Mouse (Mus musculus): ENCODE measurements around the gene Sap30bp. TPM values are rescaled to one million over a fixed set of nuclear protein-coding genes. Genes with fewer than 3 reads are reported as not detected.

Sap30bp gene
- total RNA-seq (2023; ENCODE audit: inconsistent age): 40.8 to 57.3 TPM (median 51.2 TPM) in 4 replicates

GRCm38 (mm10) chr11:115933108-115933746 is at the start of gene Sap30bp, which contains the start of gene Recql5:
TSS of gene Sap30bp (plus strand) at chr11:115933282.
TSS of gene Recql5 (minus strand) at chr11:115933477.

DNA sequence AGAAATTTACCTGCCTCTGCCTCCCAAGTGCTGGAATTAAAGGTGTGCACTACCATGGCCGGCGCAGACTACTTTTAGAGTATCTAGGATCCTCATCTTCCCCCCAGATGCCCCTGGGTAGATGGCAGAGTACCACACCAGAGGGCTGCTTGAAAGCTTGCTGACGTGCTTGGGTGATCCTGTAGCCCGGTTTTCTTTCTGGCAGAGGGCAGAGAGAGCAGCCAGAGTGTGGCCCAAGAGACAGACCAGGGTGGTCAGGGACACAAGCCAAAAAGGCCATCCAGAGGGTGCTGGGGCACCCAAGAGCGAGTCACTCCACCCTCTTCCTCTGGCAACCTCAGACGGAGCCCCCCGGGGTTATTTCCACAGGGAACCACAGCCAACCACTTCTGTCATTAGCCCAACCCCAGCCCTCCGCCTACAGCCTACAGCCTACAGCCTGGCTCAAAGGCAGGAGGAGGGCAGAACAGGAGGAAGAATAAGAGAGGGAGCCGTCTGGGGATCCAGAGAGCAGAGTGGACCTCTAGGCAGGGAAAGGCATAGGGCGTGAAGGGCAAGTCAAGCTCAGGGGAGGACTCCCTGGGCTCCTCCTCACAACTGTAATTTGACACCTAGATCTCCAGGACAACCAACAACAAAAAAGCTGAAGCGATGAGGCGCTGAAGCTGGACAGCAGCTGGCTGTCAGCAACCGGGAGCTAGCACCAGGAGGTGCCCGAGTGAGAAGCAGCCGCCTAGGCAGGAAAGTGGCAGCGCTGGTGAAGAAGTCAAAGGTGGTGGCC is 33.4 kb upstream of the Sap30bp start, which contains the start of gene Smim5:
TSS of gene Smim5 (plus strand) at position 481 of the 781 bp plus-strand sequence.

GRCm38 (mm10) chr11:115911632-115912376 is 21.3 kb upstream of the Sap30bp start, which contains the start of gene Smim6:
TSS of gene Smim6 (plus strand) at chr11:115912017.

DNA sequence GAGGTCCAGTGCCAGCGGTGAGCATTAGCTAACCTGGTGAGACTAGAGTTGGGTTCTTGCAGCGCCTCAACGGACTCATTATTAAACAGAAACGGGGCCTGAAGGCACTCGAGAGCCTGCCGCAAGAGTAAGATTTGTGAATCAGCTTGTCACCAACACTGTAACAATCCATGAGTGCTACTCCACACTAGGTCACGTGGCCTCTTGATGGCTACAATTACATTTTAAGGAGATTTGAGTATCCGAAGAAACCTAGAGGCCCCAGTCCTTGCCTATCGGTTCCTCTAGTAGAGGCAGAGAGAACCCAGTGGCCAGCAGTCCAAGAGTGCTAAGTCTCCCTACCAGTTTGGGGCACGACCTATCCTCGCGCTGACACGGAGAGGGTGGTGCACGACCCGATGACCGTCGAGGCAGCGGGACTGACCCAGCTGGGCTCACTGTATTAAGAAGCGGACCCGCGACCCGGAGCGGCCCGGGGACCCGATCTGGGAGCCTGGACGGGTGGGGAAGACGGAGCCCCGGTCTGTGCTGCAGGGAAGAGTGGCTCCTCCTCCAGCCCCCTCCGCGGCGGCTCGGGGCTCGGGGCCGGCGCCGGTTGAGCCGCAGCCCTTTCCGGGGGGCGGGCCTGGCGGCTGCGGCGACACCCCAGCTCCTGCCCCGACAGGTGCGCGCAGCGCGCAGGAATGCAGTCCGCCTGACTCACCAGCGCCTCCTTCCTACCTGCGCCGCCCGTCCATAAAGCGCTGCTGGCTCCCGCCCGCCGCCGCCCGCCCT is 41.4 kb downstream of the Sap30bp start, which contains the start of gene Itgb4:
TSS of gene Itgb4 (plus strand) at position 401 of the 774 bp plus-strand sequence.

DNA sequence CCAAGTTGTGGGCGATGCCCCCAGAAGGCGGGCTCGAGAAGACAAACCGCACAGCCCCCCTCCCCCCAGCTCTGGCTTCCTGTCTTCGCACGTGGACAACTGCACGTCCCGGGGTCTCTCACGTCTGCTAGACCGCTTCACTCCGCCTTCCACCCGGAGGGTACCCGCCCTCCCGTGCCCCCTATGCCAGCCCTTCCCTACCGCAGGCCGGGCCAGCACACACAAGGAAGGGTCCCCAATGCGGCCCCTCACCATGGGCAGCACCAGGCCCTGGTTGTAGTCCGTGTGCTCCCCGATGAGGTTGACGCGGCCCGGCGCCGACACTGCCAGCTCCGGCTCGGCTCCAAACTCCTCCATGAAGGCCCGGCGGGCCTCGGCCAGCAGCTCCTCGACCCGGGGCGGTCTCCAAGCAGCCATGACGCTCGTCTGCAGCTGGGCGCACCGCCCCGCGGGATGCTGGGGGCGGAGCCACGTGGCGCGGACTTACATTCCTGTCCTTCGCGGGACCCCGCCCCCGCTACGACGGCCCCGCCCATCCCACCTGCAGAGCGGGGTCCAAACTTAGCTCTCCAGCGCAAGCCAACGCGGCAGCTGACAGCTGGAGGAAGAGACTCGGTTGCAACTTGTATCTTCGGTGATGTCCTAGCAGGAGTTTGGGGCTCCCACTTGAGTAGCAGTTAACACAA is 79.3 kb downstream of the Sap30bp start, which contains the start of gene Galk1:
TSS of gene Galk1 (minus strand) at position 458 of the 686 bp plus-strand sequence.

Other genes with a start within 250 kb of the Sap30bp start
- gene Grb2, start 224.7 kb upstream of the Sap30bp start, total RNA-seq (2023; ENCODE audit: inconsistent age): 286 to 382 TPM (median 375 TPM) in 4 replicates
- 51.4 to 54.2 TPM (median 52.6 TPM) in 4 replicates for gene Tmem94, start 167.8 kb upstream of the Sap30bp start, total RNA-seq (2023; ENCODE audit: inconsistent age)
- 3.4 to 5.3 TPM (median 3.9 TPM) in 4 replicates for gene Caskin2, start 119.6 kb upstream of the Sap30bp start, total RNA-seq (2023; ENCODE audit: inconsistent age)
- 24.2 to 40.5 TPM (median 36.9 TPM) in 4 replicates for gene Tsen54, start 118.6 kb upstream of the Sap30bp start, total RNA-seq (2023; ENCODE audit: inconsistent age)
- 22.7 to 31.1 TPM (median 26.4 TPM) in 4 replicates for gene Llgl2, start 109.2 kb upstream of the Sap30bp start, total RNA-seq (2023; ENCODE audit: inconsistent age)
- gene Myo15b, start 74.9 kb upstream of the Sap30bp start, total RNA-seq (2023; ENCODE audit: inconsistent age): 0.42 to 0.63 TPM (median 0.51 TPM) in 3 of 4 replicates, not detected in the other
- gene Smim5, start 33.3 kb upstream of the Sap30bp start, total RNA-seq (2023; ENCODE audit: inconsistent age): not detected in 4 replicates
- not detected in 4 replicates for gene Smim6, start 21.3 kb upstream of the Sap30bp start, total RNA-seq (2023; ENCODE audit: inconsistent age)
- 62.1 to 67.9 TPM (median 67.1 TPM) in 4 replicates for gene Recql5, start 195 bp downstream of the Sap30bp start, total RNA-seq (2023; ENCODE audit: inconsistent age)
- 0.19 to 1.2 TPM (median 0.44 TPM) in 4 replicates for gene Itgb4, start 41.4 kb downstream of the Sap30bp start, total RNA-seq (2023; ENCODE audit: inconsistent age)
- 16.3 to 20.2 TPM (median 18.7 TPM) in 4 replicates for gene Galk1, start 79.4 kb downstream of the Sap30bp start, total RNA-seq (2023; ENCODE audit: inconsistent age)
- 3,106 to 3,747 TPM (median 3,372 TPM) in 4 replicates for gene H3f3b, start 94.7 kb downstream of the Sap30bp start, total RNA-seq (2023; ENCODE audit: inconsistent age)
- 71.4 to 82.5 TPM (median 80.3 TPM) in 4 replicates for gene Unk, start 97.0 kb downstream of the Sap30bp start, total RNA-seq (2023; ENCODE audit: inconsistent age)
- gene Unc13d, start 144.7 kb downstream of the Sap30bp start, total RNA-seq (2023; ENCODE audit: inconsistent age): 58.7 to 68.2 TPM (median 59.6 TPM) in 4 replicates
- gene Wbp2, start 153.7 kb downstream of the Sap30bp start, total RNA-seq (2023; ENCODE audit: inconsistent age): 249 to 307 TPM (median 282 TPM) in 4 replicates
- gene Trim47, start 193.9 kb downstream of the Sap30bp start, total RNA-seq (2023; ENCODE audit: inconsistent age): 0.54 to 1.4 TPM (median 0.57 TPM) in 3 of 4 replicates, not detected in the other
- 35.0 to 42.1 TPM (median 37.0 TPM) in 4 replicates for gene Trim65, start 197.8 kb downstream of the Sap30bp start, total RNA-seq (2023; ENCODE audit: inconsistent age)
- gene Mrpl38, start 205.6 kb downstream of the Sap30bp start, total RNA-seq (2023; ENCODE audit: inconsistent age): 53.7 to 79.8 TPM (median 64.1 TPM) in 4 replicates
- gene Fbf1, start 234.9 kb downstream of the Sap30bp start, total RNA-seq (2023; ENCODE audit: inconsistent age): 37.5 to 41.8 TPM (median 39.2 TPM) in 4 replicates